Mouse (Mus musculus): ENCODE data around the gene Ubash3b. TPM values are rescaled to one million over a fixed set of nuclear protein-coding genes. Genes with fewer than 3 reads are reported as not detected.

Gene Ubash3b
- total RNA-seq, 2 experiments from 2014 or later: 3.0 to 5.4 TPM

GRCm38 (mm10) chr9:41168206-41168605 is 6.7 kb upstream of the Ubash3b start:
- DNase-seq: no peak

GRCm38 (mm10) chr9:41166886-41167285 is 5.4 kb upstream of the Ubash3b start:
- no peak for DNase-seq

GRCm38 (mm10) chr9:41162363-41162762 is 866 bp upstream of the Ubash3b start:
- DNase-seq: no peak

- DNase-seq: no peak
Measured at GRCm38 (mm10) chr9:41160536-41161176, 841 bp downstream of the Ubash3b start.

GRCm38 (mm10) chr9:41159223-41159622 is 2.3 kb downstream of the Ubash3b start:
- no peak for DNase-seq

- DNase-seq: no peak
Measured at GRCm38 (mm10) chr9:41157872-41158567, 3.5 kb downstream of the Ubash3b start.

GRCm38 (mm10) chr9:41157020-41157871 is 4.3 kb downstream of the Ubash3b start:
- peak; percentile 83 for DNase-seq

GRCm38 (mm10) chr9:41156720-41157019 is 4.8 kb downstream of the Ubash3b start:
- DNase-seq: no peak

- no peak for DNase-seq
Measured at GRCm38 (mm10) chr9:41156006-41156719, 5.3 kb downstream of the Ubash3b start.

GRCm38 (mm10) chr9:41153979-41154378 is 7.5 kb downstream of the Ubash3b start:
- no peak for DNase-seq

GRCm38 (mm10) chr9:41153050-41153449 is 8.4 kb downstream of the Ubash3b start:
- DNase-seq: no peak

- DNase-seq: no peak
Measured at GRCm38 (mm10) chr9:41151491-41151890, 10.0 kb downstream of the Ubash3b start.

- DNase-seq: no peak
Measured at GRCm38 (mm10) chr9:41149896-41150295, 11.6 kb downstream of the Ubash3b start.

- DNase-seq: no peak
Measured at GRCm38 (mm10) chr9:41149079-41149676, 12.3 kb downstream of the Ubash3b start.

GRCm38 (mm10) chr9:41148600-41148999 is 12.9 kb downstream of the Ubash3b start:
- peak; percentile 43 for DNase-seq

- no peak for DNase-seq
Measured at GRCm38 (mm10) chr9:41147203-41147842, 14.2 kb downstream of the Ubash3b start.

GRCm38 (mm10) chr9:41143825-41144224 is 17.7 kb downstream of the Ubash3b start:
- DNase-seq: no peak

GRCm38 (mm10) chr9:41143115-41143514 is 18.4 kb downstream of the Ubash3b start:
- DNase-seq: no peak

- DNase-seq: no peak
Measured at GRCm38 (mm10) chr9:41141026-41141425, 20.5 kb downstream of the Ubash3b start.

GRCm38 (mm10) chr9:41138987-41139808 is 22.3 kb downstream of the Ubash3b start:
- DNase-seq: peak; percentile 53
